Comparison of ENCODE assay signal across 8 mouse cellular contexts in genomic region chr3:40531286-40532141, GRCm38 (mm10). TPM values are rescaled to one million over a fixed set of nuclear protein-coding genes. Genes with fewer than 3 reads are reported as not detected.
DNase-seq lines count a peak whose midpoint lies in the region; ATAC-seq and TF ChIP-seq lines count a peak whose summit lies in the region.

Gene Intu (plus strand): TSS chr3:40531286.

- DNase-seq in layer of hippocampus, adult 2 months (ENCODE audit: low spot score in 2 of 2), result peak in 1 of 2 experiments; percentile 40
- no peak for DNase-seq in layer of hippocampus, adult 8-10 months (ENCODE audit: low spot score in 2 of 2)
- peak; percentile 40 to 70 for DNase-seq in gastrocnemius, postnatal 4 days (ENCODE audit: low spot score in 2 of 2)
- DNase-seq in limb, embryonic 14.5 days (ENCODE audit: low spot score), result no peak

- WGBS in limb, embryonic 14.5 days, result under 1% methylated on average over 45 of the region's 54 CpGs
- WGBS in midbrain, embryonic 12.5 days, result under 1% methylated on average over 54 of the region's 54 CpGs
- 1% methylated on average over 54 of the region's 54 CpGs for WGBS in small intestine, adult 2 months

- ATAC-seq in common myeloid progenitor, adult 5-6 weeks (replicated peaks; ENCODE audit: low read depth, poor library complexity, severe bottlenecking), result peak; percentile 79
- peak; percentile 20 for ATAC-seq in inflammation-experienced regulatory T-cells, adult 6 months
- ATAC-seq in limb, embryonic 14.5 days (ENCODE audit: low FRiP score, low read depth), result peak; percentile 46
- peak; percentile 84 for ATAC-seq in midbrain, embryonic 12.5 days (ENCODE audit: low FRiP score, low read depth)

- H3K9ac ChIP-seq in limb, embryonic 14.5 days (ENCODE audit: low read depth, low read length, severe bottlenecking), result peak within 1 kb of the TSS; percentile 62
- H3K9ac ChIP-seq in midbrain, embryonic 12.5 days (replicated peaks), result peak within 1 kb of the TSS; percentile 65

- TF ChIP-seq CTCF in layer of hippocampus, adult 2 months (conservative IDR thresholded peaks at IDR 0.05), result peak; percentile 72
- peak; percentile 48; the same call in 1 of the 2 replicates for TF ChIP-seq CTCF in small intestine, adult 2 months (IDR thresholded peaks at IDR 0.05; ENCODE audit: extremely low read depth, insufficient read length, insufficient replicate concordance, low read depth, low read length)

- H3K9me3 ChIP-seq in limb, embryonic 14.5 days (ENCODE audit: control insufficient read depth, low read length), result no peaks in the 10 kb centered on the region
- H3K9me3 ChIP-seq in midbrain, embryonic 12.5 days, result peaks cover 4% of the 10 kb centered on the region; the same call in 1 of the 2 replicates

- TF ChIP-seq POLR2A in limb, embryonic 14.5 days (IDR thresholded peaks at IDR 0.05; ENCODE audit: borderline replicate concordance, extremely low read depth, insufficient read depth, insufficient read length), result no peak
- TF ChIP-seq POLR2A in small intestine, adult 2 months (IDR thresholded peaks at IDR 0.05; ENCODE audit: low read depth, low read length), result no peak

- peak within 1 kb of the TSS; percentile 56; the same call in 1 of the 2 replicates for H3K27ac ChIP-seq in layer of hippocampus, adult 2 months
- no peak within 1 kb of the TSS for H3K27ac ChIP-seq in limb, embryonic 14.5 days (replicated peaks; ENCODE audit: low read depth, low read length)
- no peak within 1 kb of the TSS for H3K27ac ChIP-seq in midbrain, embryonic 12.5 days (replicated peaks)
- no peak within 1 kb of the TSS for H3K27ac ChIP-seq in small intestine, adult 2 months (ENCODE audit: insufficient read depth, low read depth, low read length)

- H3K4me3 ChIP-seq in layer of hippocampus, adult 2 months, result peak within 1 kb of the TSS; percentile 67
- H3K4me3 ChIP-seq in limb, embryonic 14.5 days (replicated peaks; ENCODE audit: low read length), result peak within 1 kb of the TSS; percentile 55
- H3K4me3 ChIP-seq in midbrain, embryonic 12.5 days, result peak within 1 kb of the TSS; percentile 58
- H3K4me3 ChIP-seq in small intestine, adult 2 months (ENCODE audit: low read depth, low read length), result peak within 1 kb of the TSS; percentile 64

- H3K4me1 ChIP-seq in limb, embryonic 14.5 days (ENCODE audit: control insufficient read depth, insufficient read depth, low read length), result peaks cover 22% of the 10 kb centered on the region
- peaks cover 26% of the 10 kb centered on the region for H3K4me1 ChIP-seq in midbrain, embryonic 12.5 days
- H3K4me1 ChIP-seq in small intestine, adult 2 months (ENCODE audit: control insufficient read depth, insufficient read depth, insufficient read length, low read length), result peaks cover 8% of the 10 kb centered on the region

- no peaks in the 10 kb centered on the region for H3K36me3 ChIP-seq in limb, embryonic 14.5 days (ENCODE audit: control insufficient read depth, insufficient read depth, low read length)
- no peaks in the 10 kb centered on the region for H3K36me3 ChIP-seq in midbrain, embryonic 12.5 days
- no peaks in the 10 kb centered on the region for H3K36me3 ChIP-seq in small intestine, adult 2 months (ENCODE audit: control insufficient read depth, insufficient read depth, low read length)

- peak within 1 kb of the TSS; percentile 99 for H3K4me2 ChIP-seq in limb, embryonic 14.5 days (replicated peaks; ENCODE audit: low read depth, low read length, severe bottlenecking)
- peak within 1 kb of the TSS; percentile 100 for H3K4me2 ChIP-seq in midbrain, embryonic 12.5 days (replicated peaks)

- H3K27me3 ChIP-seq in limb, embryonic 14.5 days (ENCODE audit: control insufficient read depth, insufficient read depth, low read length), result peaks cover 28% of the 10 kb centered on the region
- H3K27me3 ChIP-seq in midbrain, embryonic 12.5 days, result peaks cover 59% of the 10 kb centered on the region
- H3K27me3 ChIP-seq in small intestine, adult 2 months (ENCODE audit: control insufficient read depth, insufficient read depth, low read length), result no peaks in the 10 kb centered on the region

RNA-seq across cellular contexts. Expression of gene Intu, which starts in this region (rescaled TPM):
- 1 to 10 TPM; 5.1 to 7.3 TPM for total RNA-seq in layer of hippocampus, adult 2 months (2021)
- 1 to 10 TPM; 6.4 to 9.2 (median 7.8) TPM for total RNA-seq in layer of hippocampus, adult 8-10 months (2022)
- total RNA-seq in common myeloid progenitor, adult 5-6 weeks (2017), result 2.4 and 2.5 TPM in 2 replicates
- total RNA-seq in gastrocnemius, postnatal 4 days (2021), result 1 to 10 TPM; 3.2 to 3.9 TPM
- polyA plus RNA-seq in inflammation-experienced regulatory T-cells, adult 6 months (2017; shearing (Covaris generic)), result under 1 TPM; 0.10 to 0.34 (median 0.34) TPM
- polyA plus RNA-seq in limb, embryonic 14.5 days (2012; rRNA removed), result 6.4 and 6.9 TPM in 2 replicates
- polyA plus RNA-seq in limb, embryonic 14.5 days (2014; fragmentation: Nextera tagmentation; extraction: Ambion mirVana), result 2.8 and 3.6 TPM in 2 replicates
- polyA plus RNA-seq in midbrain, embryonic 12.5 days (2016; fragmentation: Nextera tagmentation; extraction: Ambion mirVana), result 5.6 and 6.5 TPM in 2 replicates
- 0.37 and 0.80 TPM in 2 replicates for polyA plus RNA-seq in small intestine, adult 2 months (2012; rRNA removed)

Comparison
In these comparisons a context has a peak if more than half of its experiments do, and no peak if none do; other contexts are left out.
1. Peak in ATAC-seq in inflammation-experienced regulatory T-cells, adult 6 months; RNA of the gene not detected or under 1 TPM.
2. DNase-seq: peak in gastrocnemius, postnatal 4 days (2 of 2); none in layer of hippocampus, adult 8-10 months (0 of 2) and limb, embryonic 14.5 days (single experiment).
3. ATAC-seq: peak in every context shown above with its lines; median percentile 84 in midbrain, embryonic 12.5 days; 79 in common myeloid progenitor, adult 5-6 weeks; 46 in limb, embryonic 14.5 days; 20 in inflammation-experienced regulatory T-cells, adult 6 months.
4. Peak in every context shown above with its lines, with median percentiles within 50 percentile points of each other: H3K4me3 ChIP-seq.